Mouse (Mus musculus) kidney, postnatal 10 days (tissue): ENCODE results near the gene 6430531B16Rik.

Experiments used
- DNase-seq: peaks from one replicate; pipeline ENCODE4 v3.0.0; 2021; ENCODE audit warnings: mixed read lengths

The 6430531B16Rik gene

GRCm38 (mm10) chr7:139936705-139937104, 41.9 kb downstream of the 6430531B16Rik start:
- no peak for DNase-seq

- DNase-seq = peak; percentile 73
Observed at GRCm38 (mm10) chr7:139930732-139931131, 47.8 kb downstream of the 6430531B16Rik start.
